In the genomic region with DNA sequence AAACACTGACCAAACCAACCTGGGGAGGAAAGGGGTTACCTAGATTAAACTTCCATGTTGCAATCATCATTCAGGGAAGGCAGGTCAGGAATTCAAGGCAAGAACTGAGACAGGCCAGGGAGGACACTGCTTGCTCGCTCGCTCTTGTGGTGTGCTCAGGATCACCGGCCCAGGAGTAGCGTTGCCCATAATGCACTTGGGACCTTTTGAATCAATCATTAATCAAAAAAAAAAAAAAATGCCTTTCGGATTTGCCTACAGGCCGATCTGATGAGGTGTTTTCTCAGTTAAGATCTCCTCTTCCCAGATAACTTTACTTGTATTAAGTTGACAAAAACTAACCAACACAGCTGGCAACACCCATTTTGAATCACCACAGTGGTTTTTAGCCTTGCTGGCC, we compare ENCODE assay signal across 28 mouse cellular contexts. TPM values are rescaled to one million over a fixed set of nuclear protein-coding genes. Genes with fewer than 3 reads are reported as not detected.
A peak's percentile ranks its signal among the peaks of the same experiment; 100 is the strongest.
DNase-seq lines count a peak whose midpoint lies in the region; TF ChIP-seq lines count a peak whose summit lies in the region.
"Had no signal": no experiment of that assay in that cellular context is flagged by ENCODE, and none has a peak within 500 bp of the region (broad histone marks: within the 10 kb centered on the region; RNA-seq: fewer than 3 reads in every experiment).

No protein-coding gene starts in this region.

- H3K79me2 ChIP-seq in liver, adult 2 months (ENCODE audit: control insufficient read depth, insufficient read depth, low read length) = no peaks in the 10 kb centered on the region

- H3K27me3 ChIP-seq in liver, adult 2 months (ENCODE audit: control insufficient read depth, insufficient read depth, low read length) = no peaks in the 10 kb centered on the region
- H3K27me3 ChIP-seq in small intestine, adult 2 months (ENCODE audit: control insufficient read depth, insufficient read depth, low read length) = no peaks in the 10 kb centered on the region
- H3K27me3 ChIP-seq: forebrain, embryonic 13.5 days; heart, embryonic 12.5 days; heart, embryonic 15.5 days; Patski had no signal

- TF ChIP-seq POLR2A in liver, adult 2 months (IDR thresholded peaks at IDR 0.05; ENCODE audit: extremely low read depth, insufficient read depth, low read length) = no peak
- TF ChIP-seq POLR2A in small intestine, adult 2 months (IDR thresholded peaks at IDR 0.05; ENCODE audit: low read depth, low read length) = no peak

- H3K27ac ChIP-seq in liver, adult 2 months (replicated peaks; ENCODE audit: insufficient read depth, low read depth, low read length) = no peak overlapping the region
- 0 out of 2 replicates have a peak overlapping the region, but pooled peaks have one; percentile 22 for H3K27ac ChIP-seq in small intestine, adult 2 months (ENCODE audit: insufficient read depth, low read depth, low read length)
- H3K27ac ChIP-seq: forebrain, embryonic 10.5 days; forebrain, embryonic 13.5 days; heart, embryonic 15.5 days; hindbrain, embryonic 10.5 days; hindbrain, embryonic 14.5 days had no signal

- 41% methylated on average over 6 of the region's 6 CpGs for WGBS in liver, adult 2 months
- 36% methylated on average over 6 of the region's 6 CpGs for WGBS in small intestine, adult 2 months

- peaks cover 2% of the 10 kb centered on the region; the same call in 1 of the 2 replicates for H3K4me1 ChIP-seq in liver, adult 2 months (ENCODE audit: control insufficient read depth, insufficient read depth, low read length)
- peaks cover 2% of the 10 kb centered on the region; the same call in 1 of the 2 replicates for H3K4me1 ChIP-seq in small intestine, adult 2 months (ENCODE audit: control insufficient read depth, insufficient read depth, insufficient read length, low read length)
- H3K4me1 ChIP-seq: forebrain, embryonic 10.5 days; hindbrain, embryonic 10.5 days had no signal

- no peak overlapping the region for H3K9ac ChIP-seq in liver, adult 2 months (ENCODE audit: low read depth, low read length)
- H3K9ac ChIP-seq: forebrain, embryonic 13.5 days; heart, embryonic 12.5 days; heart, embryonic 15.5 days; hindbrain, embryonic 14.5 days had no signal

- DNase-seq in kidney, adult 18-20 months = peak; percentile 29
- DNase-seq in kidney, postnatal 14 days = no peak
- DNase-seq in liver, adult 2 months (ENCODE audit: extremely low read depth, low read depth, low spot score) = peak; percentile 86
- no peak for DNase-seq in liver
- peak; percentile 12 for DNase-seq in kidney, postnatal 10 days
- no peak for DNase-seq in spleen, postnatal 10 days (ENCODE audit: low spot score in 2 of 2)
- DNase-seq in B cell, adult 2 months = no peak
- DNase-seq: adrenal gland, postnatal 10 days; adrenal gland, postnatal 36 days; cerebellum, adult 18-20 months; cerebellum, adult 9-10 months; cerebellum, postnatal 14 days; gastrocnemius, postnatal 10 days; gastrocnemius, postnatal 36 days; heart, postnatal 10 days; heart, postnatal 36 days had no signal

- no peak for TF ChIP-seq CTCF in liver, adult 2 months (IDR thresholded peaks at IDR 0.05; ENCODE audit: low read depth, low read length)
- TF ChIP-seq CTCF in small intestine, adult 2 months (IDR thresholded peaks at IDR 0.05; ENCODE audit: extremely low read depth, insufficient read length, insufficient replicate concordance, low read depth, low read length) = no peak

- H3K36me3 ChIP-seq in liver, adult 2 months (ENCODE audit: control insufficient read depth, insufficient read depth, low read length) = no peaks in the 10 kb centered on the region
- 0 out of 2 replicates have a peak, but pooled peaks cover 1% of the 10 kb centered on the region for H3K36me3 ChIP-seq in small intestine, adult 2 months (ENCODE audit: control insufficient read depth, insufficient read depth, low read length)
- H3K36me3 ChIP-seq: forebrain, embryonic 10.5 days; G1E; heart, embryonic 12.5 days; heart, embryonic 15.5 days; hindbrain, embryonic 10.5 days had no signal

- no peak overlapping the region for H3K4me3 ChIP-seq in liver, adult 2 months (ENCODE audit: insufficient read depth, low read depth, low read length)
- 0 out of 2 replicates have a peak overlapping the region, but pooled peaks have one; percentile 14 for H3K4me3 ChIP-seq in small intestine, adult 2 months (ENCODE audit: low read depth, low read length)
- H3K4me3 ChIP-seq: forebrain, embryonic 10.5 days; forebrain, embryonic 13.5 days; heart, embryonic 12.5 days; heart, embryonic 15.5 days; hindbrain, embryonic 10.5 days had no signal

RNA-seq across cellular contexts. Expression of a gene that starts 4.6 kb away (rescaled TPM):
- 0.83 and 1.6 TPM in 2 replicates for total RNA-seq in liver, adult 2 months (2014; rRNA removed)
- polyA plus RNA-seq in liver, adult 2 months (2012; rRNA removed) = 0.78 and 0.87 TPM in 2 replicates
- 1.5 and 6.3 TPM in 2 replicates for polyA plus RNA-seq in small intestine, adult 2 months (2012; rRNA removed)
- polyA plus RNA-seq: G1E had no signal

RNA-seq across cellular contexts. Expression of a gene that starts 31.8 kb away (rescaled TPM):
- 0.60 TPM in 1 of 2 replicates, not detected in the other for total RNA-seq in liver, adult 2 months (2014; rRNA removed)
- polyA plus RNA-seq in liver, adult 2 months (2012; rRNA removed) = not detected in 2 replicates
- polyA plus RNA-seq in small intestine, adult 2 months (2012; rRNA removed) = 0.66 and 23.5 TPM in 2 replicates
- total RNA-seq: adrenal gland, adult 18-20 months; adrenal gland, postnatal 36 days; granulocyte monocyte progenitor cell, adult 5-6 weeks; heart, postnatal 36 days had no signal
- polyA plus RNA-seq: embryonic facial prominence, embryonic 11.5 days; G1E; hindbrain, embryonic 10.5 days had no signal

RNA-seq across cellular contexts. Expression of a gene that starts 49.7 kb away (rescaled TPM):
- total RNA-seq in liver, adult 2 months (2014; rRNA removed) = 5.8 and 7.1 TPM in 2 replicates
- polyA plus RNA-seq in liver, adult 2 months (2012; rRNA removed) = 0.68 and 1.1 TPM in 2 replicates
- 1.2 and 2.7 TPM in 2 replicates for polyA plus RNA-seq in small intestine, adult 2 months (2012; rRNA removed)

RNA-seq across cellular contexts. Expression of a gene that starts 54.8 kb away (rescaled TPM):
- 0.55 TPM in 1 of 2 replicates, not detected in the other for total RNA-seq in liver, adult 2 months (2014; rRNA removed)
- polyA plus RNA-seq in liver, adult 2 months (2012; rRNA removed) = 0.05 and 0.20 TPM in 2 replicates
- polyA plus RNA-seq in small intestine, adult 2 months (2012; rRNA removed) = not detected in 2 replicates
- total RNA-seq: gastrocnemius, postnatal 10 days; heart, postnatal 10 days; heart, postnatal 36 days had no signal
- polyA plus RNA-seq: embryonic facial prominence, embryonic 11.5 days; forebrain, embryonic 13.5 days; heart, embryonic 15.5 days had no signal

RNA-seq across cellular contexts. Expression of a gene that starts 54.9 kb away (rescaled TPM):
- 22.1 and 23.4 TPM in 2 replicates for total RNA-seq in liver, adult 2 months (2014; rRNA removed)
- 9.3 and 10.7 TPM in 2 replicates for polyA plus RNA-seq in liver, adult 2 months (2012; rRNA removed)
- 3.8 and 9.4 TPM in 2 replicates for polyA plus RNA-seq in small intestine, adult 2 months (2012; rRNA removed)

Comparison
In these comparisons a context has a peak if more than half of its experiments do, and no peak if none do; other contexts are left out.
1. DNase-seq: peak in kidney, adult 18-20 months (single experiment), liver, adult 2 months (single experiment) and kidney, postnatal 10 days (single experiment); none in kidney, postnatal 14 days (single experiment), liver (single experiment), spleen, postnatal 10 days (0 of 2) and B cell, adult 2 months (0 of 2).